Mouse (Mus musculus): Measurements from ENCODE around the gene Coro2b.

DNA sequence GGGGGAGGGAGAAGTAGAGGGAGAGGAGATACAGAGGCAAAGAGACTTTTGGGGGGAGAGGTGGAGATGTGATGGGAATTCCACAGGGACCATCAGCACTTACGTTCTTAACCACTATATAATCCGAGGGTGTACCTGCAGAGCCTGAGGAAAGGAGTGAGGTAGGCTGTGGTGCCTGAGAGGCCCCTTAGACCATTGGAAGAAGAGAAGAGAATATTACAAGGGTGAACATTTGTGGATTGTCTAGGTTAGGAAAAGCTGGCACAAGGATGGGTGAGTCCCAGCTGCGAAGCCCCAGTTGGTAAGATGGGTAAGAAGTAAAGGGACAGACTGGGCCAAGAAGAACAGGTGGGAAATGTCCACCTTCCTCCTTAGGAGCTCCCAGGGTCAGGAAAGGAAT, 22.6 kb upstream of the Coro2b start:
- TF ChIP-seq POLR2A (IDR thresholded peaks at IDR 0.05; ENCODE audit: low read depth, low read length): no peak
- TF ChIP-seq CTCF (IDR thresholded peaks at IDR 0.05; ENCODE audit: borderline replicate concordance, insufficient read depth, low read length): no peak

All from embryonic fibroblast, embryonic 13.5 days (primary cell).